Mouse (Mus musculus): ENCODE results near the gene Grin2c.

The Grin2c gene

DNA sequence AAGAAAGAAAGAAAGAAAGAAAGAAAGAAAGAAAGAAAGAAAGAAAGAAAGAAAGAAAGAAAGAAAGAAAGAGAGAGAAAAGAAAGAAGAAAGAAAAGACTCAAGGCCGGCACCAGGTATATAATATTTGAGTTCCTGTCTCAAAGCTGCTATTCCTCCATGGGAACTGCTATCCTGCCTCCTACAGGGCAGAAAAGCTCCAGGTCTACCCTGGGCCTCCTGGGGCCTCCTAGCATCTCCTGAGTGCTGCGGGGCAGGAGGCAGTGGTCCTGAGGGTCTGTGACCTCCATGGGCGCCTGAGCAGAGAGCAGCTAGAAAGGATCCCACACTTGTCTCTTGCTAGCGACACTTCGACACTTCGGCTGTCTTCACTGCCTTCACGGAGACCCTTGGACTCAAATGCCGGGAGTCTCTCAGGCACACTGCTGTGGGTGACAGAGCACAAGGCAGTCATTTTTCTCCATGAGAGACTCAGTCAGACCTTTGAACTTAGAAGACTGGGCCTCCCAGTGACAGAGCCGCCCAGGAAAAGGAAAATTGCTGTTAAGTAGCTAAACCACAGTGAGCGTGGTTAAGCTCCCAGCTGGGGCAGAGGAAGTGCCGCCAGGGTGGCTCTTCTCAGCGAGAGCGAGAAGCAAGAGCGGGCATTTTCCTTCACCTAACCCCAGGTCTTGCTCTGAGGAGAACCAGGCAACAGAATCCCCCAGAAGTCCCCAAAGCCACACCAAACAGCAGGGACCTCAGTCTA lies 35.7 kb downstream of the Grin2c start:
- no peak for DNase-seq (ENCODE audit: low spot score)

DNA sequence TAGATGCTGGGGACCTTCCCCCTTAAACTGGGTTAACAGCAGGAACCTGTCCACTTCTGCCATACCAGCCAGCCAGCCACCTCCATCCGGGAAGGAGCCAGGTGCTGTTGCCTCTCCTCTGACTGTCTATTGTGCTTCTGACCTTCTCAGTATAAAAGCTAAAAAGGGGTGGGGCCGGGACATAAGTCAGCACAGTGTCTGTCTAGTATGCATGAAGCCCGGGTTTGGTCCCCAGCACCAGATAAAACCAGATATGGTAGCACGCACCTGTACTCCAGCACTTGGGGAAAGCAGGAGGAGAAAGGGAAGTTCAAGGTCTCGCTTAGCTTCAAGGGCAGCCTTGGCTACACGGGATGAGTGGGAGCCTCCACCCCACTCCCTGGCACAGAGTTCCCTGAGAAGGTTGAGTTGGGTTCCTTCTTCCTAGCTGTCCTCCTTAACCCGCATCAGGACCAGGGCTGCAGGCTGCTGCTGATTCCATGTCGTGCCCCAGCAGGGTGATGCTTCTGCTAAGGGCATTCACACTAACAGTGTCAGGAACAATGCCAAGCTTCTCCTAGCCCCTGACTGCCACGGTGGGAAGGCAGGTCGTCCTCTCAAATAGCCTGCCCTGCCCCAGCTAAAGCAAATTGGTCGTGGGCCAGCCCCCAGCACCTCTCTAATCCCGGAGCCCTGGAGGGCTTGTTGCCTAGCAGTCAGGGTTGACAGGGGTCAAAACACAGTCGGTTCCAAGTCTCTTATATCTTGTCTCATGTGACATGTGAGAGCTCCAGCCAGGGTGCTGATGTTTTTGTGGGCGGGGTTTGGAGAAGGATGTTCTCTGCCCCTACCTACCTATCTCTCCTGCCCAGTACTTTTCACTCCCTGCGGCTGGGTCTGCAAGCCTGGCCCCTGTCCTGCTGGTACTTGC lies 37.8 kb downstream of the Grin2c start:
- no peak for DNase-seq (ENCODE audit: low spot score)

DNA sequence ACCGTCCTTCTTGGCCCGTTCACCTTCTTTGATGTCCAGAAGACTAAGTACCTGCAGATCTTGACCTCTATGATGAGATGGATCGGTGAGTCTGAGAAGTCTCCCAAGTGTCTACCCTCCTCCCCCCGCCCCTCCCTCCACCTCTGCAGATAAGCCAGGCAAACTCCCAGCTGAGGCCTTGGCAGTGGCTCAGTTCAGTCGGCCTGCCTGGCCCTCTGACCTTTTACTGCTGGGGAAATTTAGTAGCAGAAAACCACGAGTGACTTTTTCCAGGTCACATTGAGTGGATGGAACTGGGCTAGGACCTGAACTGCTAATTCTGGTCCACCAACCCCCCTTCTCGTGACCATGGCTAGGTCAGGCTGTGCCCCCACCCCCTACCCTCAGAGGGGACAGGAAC lies 38.6 kb downstream of the Grin2c start:
- DNase-seq (ENCODE audit: low spot score): no peak

DNA sequence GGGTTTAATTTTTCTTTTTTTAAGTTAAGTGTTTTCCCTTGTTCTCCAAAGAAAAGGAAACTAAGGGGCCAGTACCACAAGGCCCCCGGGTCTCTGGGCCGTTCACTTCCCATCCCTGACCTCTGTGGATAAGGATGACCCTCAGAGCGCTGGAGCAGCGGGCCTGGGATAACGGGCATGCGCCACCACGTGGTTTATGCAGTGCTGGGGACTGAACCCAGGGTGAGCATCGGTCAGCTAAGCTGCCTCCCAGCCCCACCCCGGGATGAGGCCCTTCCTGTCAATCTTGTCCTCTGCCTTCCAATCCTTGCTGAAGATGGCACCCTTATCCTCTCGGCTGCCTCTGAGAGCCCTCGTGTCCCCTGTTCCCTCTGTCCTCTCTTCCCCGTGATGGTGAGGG lies 39.4 kb downstream of the Grin2c start:
- no peak for DNase-seq (ENCODE audit: low spot score)

DNA sequence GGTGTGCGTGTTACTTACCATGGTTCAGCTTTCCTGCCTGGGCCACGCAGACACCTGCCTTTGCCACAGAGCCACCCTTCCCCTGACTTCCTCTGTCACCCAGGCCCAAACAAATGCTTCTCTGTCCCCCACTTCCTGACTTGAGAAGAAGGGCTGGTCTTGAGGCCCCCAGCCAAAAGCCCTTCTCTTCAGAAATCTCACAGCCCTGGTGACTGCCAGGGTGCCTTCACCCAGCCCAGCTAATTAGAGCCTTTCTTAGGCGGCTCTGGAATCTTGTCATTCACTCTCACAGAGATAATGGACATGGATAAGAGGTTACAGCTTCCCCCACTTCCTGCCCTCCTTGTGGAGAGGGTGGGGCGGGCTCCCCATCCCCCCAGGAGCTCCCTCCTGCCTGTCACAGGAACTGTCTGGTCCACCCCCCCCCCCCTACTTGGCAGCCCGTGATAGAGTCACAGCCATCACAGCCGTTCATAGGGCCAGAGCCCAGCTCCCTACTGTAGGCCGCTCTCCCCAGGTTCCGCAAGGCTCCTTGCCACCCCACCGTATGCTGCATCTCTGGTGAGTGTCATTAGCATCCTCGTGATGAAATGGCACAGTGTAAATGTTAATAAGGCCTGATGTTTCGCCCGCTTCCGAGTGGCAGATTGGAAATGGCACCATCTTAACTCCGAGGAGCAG lies 40.1 kb downstream of the Grin2c start:
- no peak for DNase-seq (ENCODE audit: low spot score)

DNA sequence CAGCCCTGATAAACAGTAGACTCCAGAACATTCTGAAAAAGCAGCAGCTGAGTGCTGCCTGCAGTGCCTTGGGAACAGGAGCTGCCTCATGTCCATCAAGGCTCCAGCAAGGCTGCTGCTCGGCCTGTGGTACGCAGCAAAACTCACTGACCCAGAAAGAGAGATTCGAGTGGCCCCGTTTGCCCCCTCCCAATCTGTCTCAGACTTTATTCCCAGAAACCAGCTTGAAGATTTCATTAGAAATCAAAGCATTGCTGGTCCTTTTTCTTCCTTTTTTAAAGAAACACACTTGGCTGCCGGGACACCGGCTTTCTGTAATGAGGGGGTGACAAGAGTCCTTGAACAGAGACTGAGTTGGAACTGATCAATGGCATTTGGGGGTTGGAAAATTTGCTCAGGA lies 41.7 kb downstream of the Grin2c start:
- DNase-seq (ENCODE audit: low spot score): no peak

DNA sequence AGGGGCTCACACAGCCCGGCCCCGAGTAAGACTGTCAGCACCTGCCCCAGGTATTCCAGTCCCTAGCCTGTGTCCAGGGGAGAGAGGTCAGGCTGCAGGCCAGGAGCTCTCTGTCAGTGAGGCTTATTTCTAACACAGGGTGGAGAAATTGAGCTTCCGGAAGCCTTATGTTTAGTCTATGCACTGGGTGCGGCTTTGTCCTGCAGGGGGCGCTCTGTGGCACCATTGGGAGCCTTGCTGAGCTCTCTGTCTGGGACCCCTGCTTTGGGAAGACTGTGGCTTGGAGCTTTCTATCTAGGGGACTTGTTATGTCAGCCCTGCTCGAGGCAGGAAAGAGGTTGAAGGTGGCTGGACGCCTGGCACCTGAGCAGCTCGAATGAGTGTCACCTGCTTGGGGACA lies 42.2 kb downstream of the Grin2c start:
- DNase-seq (ENCODE audit: low spot score): no peak

DNA sequence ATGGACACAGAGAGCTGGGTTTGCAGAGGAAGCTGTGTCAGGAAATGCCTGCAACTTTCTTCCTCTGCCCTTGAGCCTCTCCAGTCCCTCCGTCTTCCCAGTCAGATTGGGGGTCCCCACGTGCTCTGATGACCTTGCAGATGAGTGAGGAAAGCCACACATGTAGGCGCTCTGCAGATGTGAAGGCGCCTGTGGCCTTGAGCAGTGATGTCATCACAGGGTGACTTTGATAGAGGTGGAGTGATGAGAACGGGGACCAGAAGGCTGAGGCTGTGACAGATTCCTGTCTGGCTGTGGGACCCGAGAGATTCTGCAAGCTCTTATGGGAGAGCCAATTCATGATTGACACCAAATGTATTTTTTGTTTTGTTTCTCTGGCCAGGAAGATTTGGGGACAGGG lies 43.2 kb downstream of the Grin2c start:
- DNase-seq (ENCODE audit: low spot score): no peak

DNA sequence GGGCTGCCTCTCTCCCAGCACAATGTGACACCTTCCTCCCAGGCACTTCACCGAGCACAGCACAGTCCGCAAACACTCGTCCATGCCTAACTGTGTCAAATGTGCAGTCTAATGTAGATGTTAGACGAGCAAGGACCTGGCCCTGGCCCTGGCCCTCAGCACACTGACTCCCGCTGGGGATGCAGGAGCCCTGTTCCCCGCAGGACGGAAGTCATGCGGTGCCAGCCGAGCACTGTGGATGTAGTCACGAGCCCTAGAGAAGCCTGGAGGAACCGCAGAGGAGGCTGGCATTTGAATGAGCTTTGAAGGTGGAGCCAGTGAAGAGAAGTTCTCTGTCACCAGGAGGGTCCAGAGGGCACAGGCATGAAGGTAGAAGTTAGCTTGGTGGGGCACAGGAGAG lies 43.6 kb downstream of the Grin2c start:
- DNase-seq (ENCODE audit: low spot score): no peak

DNA sequence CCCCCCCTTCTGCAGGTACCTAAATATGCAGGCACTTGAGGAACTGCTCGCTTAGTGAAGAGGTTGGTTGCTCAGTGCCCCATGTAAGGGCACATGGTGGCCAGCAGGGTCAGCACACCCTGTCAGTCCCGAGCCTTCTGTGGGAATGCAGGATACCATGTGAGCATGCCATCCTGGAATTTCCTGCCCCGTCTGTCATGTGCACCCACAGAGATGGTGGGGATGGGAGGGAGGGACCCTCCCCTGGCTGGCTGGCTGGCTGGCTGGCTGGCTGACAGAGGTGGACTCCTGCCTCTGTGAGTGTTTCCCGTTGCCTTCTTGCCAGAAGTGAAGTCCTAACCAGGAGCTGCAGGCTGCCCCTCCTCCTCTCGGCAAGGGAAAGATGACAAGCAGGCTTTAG lies 44.5 kb downstream of the Grin2c start:
- DNase-seq (ENCODE audit: low spot score): no peak

DNA sequence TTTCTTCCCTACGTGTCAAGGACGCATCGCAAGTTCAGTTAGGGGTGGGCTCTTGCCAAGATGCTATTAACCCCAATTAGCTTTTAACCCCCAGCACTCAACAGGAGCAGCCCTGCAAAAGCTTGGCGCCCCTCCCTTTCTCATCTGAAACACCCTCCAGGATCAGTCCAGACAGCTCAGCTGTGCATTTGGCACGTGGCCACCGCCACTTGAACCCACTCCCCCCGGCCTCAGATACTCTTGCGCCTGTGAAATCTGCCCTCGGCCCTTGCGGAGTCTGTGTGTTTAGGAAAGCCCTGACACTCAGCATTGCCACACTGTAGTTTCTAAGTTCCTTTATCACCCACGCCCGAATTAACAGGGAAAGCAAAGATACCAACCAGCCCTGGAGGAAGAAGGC lies 45.0 kb downstream of the Grin2c start:
- DNase-seq (ENCODE audit: low spot score): no peak

DNA sequence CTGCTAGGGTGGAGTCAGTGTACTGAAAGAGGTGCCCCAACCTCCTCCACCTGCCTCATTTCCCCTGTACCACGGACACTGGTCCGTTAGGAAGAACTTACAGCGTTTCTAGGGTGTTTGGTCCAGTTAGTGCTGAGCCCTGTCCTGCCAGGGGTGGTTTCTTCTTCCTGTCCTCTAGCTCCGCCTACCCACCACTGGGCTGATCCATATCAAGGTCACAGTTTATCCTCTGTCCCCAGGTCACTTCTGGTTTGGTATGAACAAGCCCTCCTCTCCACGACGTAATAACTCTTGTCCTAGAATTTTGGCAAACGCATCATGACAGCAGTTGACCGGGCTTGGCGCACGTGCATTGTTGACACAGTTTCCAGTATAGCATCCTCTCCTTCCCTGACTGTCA lies 47.4 kb downstream of the Grin2c start:
- DNase-seq (ENCODE audit: low spot score): no peak

DNA sequence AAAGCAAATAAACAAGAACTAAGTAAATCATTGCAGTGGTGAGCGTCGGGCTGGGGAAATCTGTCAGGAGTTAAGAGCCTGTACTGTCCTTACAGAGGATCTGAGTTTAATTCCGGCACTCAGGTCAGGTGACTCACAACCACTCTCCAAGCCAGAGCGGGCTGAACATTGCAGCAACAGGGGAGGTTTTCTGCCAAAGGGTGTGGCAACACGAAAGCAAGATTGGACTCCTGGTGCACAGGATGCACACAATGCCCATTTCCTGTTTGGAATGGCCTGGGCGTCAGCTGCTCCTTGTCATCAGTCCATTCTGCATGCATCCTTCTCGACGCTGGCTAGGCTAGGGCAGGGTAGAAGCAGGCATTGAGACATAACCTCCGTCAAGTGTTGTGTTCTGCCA lies 47.8 kb downstream of the Grin2c start:
- no peak for DNase-seq (ENCODE audit: low spot score)

DNA sequence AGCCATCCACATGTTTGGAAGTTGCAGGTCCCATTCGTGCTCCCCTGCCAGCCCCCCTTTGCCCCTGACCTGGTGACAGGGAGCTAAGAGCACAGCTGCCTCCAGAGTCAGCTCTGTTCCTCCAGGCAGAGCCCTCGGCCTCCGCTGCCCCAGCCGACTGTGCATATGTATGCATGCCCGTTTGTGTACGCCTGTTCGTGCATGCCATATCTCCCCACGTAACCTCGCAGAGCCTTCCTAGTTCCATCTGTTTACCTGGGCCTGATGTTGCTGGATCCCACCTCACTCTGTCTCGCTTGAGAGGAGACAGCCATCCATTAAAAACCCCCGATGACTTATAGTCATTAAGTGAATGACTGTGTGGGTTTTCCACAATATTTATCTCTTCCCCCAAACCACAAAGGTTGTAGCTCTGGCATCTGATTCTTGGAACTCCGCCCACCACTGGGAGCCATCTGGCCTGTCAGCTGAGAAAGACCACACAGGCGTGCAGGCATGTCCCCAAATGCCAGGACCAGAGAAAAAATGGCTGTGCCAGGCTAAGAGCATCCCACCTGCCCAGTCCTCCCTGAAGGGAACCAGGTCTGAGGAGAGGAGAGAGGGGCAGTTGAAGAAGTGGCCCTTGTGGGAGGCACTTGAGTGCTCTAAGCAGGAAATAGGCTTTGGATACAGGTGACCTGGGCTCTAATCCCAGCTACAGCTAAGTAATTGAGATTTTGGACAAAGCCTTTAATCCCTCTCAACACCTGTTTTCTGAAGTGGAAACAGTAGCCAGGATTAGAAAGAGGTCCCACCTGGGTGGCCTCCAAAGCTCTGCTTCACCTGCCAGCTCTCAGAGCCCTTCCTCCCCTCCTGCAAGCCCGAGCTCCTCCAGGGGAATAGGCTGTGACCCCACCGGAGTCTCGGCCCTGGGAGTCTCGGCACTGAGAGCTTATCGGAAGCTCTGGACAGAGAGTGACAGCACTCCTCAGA lies 49.3 kb downstream of the Grin2c start:
- no peak for DNase-seq (ENCODE audit: low spot score)

DNA sequence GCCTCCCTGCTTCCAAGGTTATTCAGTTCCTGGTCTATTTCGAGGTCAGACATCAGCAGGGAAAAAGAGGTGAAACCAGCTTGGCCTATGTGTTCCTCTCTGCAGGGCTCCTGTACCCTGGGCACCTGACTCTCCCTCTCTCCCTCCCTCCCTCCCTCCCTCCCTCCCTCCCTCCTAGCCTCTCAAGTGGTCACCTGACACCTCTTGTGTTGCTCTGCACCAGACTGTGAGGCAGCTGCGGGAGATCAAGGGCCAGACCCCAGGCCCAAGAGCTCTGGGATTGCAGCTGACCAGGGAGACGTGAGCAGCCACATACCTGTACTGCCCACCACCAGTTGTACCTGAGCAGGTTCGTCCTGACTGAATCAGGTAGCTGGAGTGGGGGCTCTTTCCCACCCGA lies 51.9 kb downstream of the Grin2c start:
- DNase-seq (ENCODE audit: low spot score): no peak

DNA sequence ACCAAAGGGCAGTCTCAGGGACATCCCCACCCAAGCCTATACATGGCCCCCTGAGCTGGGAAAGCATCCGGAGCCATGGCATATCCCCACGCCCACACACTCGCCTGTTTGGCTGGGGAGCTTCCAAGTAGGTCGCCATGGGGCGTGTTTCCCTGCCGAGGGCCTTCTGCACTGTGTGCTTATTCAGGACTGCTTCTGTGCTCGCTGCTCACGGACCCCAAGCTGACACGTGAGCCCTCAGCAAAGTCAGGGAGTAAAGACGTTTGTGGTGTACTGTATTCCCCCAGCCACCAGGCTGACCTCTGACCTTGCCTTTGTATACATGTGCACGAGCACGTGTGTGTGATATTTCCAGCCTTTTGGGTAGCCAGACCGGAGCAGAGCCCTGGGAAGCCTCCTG lies 54.9 kb downstream of the Grin2c start:
- DNase-seq (ENCODE audit: low spot score): no peak

DNA sequence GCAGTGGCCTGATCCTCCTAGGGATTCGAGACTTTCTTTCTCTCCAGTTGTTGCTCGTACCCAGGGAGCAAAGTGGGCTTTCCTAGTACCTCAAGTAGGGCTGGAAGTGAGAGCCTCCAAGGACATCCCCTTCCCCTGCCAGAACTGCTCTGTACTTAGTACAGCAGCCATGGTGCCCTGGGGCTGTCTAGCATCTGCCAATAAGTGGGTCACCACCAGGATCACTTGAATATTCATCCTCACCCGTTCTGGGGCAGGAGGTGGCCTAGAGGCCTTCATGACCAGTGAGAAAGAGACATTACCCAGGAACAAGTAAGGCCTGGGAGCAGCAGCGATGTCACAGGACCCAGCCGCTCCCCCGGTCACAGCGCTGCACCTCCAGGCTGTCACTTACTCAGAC lies 57.1 kb downstream of the Grin2c start:
- no peak for DNase-seq (ENCODE audit: low spot score)

DNA sequence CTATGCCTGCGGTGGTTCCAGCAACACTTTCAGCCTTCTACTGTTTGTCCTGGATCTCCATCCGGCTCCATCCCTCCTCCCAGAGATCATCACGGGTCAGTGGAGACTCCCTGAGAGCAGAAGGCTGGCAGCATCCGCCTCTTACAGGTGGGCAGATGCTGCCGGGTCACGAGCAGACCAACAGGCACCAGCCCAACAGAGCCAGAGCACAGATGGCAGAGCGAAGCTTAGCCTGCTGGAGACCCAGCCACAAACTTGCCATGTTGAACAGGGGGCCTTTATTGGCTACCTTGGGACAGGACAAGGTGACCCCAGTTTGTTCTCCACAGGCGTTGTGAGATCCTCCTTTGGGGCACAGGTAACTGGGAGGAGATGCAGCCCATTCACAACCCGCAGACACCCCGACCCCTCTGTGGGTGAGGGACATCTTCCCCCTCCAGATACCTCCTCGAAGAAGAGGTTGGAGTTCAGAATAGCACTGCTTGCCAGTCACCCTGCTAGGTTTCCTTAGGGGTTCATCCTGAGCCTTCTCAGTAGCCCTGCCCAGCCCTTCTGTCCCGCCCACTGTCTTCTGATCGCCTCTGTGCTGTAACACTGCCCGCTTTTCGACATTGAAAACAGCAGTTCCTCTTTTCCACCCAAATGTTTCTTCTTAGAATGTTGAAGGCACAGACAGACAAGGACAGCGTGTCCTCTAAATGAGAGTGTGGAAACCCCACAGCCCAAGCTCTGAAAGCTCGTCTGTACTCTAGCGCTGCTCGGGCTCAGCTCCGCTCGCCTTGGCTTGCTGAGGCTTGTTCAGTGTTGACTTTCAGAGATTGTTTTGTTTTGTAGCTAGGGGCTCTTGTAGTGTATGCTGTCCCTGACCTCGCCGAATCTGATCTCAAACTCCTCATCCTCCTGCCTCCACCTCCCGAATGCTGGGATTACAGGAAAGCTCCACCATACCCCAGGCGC lies 58.0 kb downstream of the Grin2c start:
- no peak for DNase-seq (ENCODE audit: low spot score)

DNA sequence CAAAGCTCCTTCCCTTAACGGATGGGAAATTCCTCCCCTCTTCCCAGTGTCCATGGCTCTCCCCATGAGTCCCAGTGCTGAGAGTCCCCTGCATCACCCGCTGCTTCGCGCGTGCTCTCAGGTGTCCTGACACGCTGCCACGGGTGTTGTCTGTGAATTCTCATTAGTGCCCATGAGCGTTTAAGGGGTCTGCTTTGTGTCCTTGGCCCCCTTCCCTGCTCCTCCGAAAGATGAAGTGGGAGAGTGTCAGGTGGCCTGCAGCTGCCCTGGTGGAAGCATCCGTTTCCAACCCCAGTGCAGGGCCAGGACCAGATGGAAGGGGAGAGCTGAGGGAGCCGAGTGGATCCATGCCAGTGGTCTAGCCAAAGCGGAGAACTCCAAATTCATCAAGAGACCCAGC lies 58.9 kb downstream of the Grin2c start:
- DNase-seq (ENCODE audit: low spot score): no peak

DNA sequence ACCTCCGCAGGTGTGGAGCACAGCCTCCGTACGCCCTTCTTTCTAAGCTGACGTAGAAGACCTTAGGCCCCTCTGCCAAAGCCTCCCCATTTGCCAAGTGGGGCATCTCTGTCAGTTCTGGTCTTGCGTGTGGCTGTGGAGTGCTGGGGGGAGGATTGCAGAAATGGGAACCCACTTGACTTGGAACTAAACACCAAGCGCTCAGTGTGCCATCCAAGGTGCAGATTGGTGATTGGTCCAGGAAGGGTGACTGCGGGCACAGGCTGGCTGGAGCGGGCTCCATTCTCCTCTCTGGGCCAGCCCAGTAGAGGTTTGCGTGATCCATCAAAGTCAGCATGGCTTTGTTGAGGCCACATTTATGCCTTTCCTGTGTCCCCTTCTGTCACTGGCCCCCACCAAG lies 64.3 kb downstream of the Grin2c start:
- DNase-seq (ENCODE audit: low spot score): no peak

DNA sequence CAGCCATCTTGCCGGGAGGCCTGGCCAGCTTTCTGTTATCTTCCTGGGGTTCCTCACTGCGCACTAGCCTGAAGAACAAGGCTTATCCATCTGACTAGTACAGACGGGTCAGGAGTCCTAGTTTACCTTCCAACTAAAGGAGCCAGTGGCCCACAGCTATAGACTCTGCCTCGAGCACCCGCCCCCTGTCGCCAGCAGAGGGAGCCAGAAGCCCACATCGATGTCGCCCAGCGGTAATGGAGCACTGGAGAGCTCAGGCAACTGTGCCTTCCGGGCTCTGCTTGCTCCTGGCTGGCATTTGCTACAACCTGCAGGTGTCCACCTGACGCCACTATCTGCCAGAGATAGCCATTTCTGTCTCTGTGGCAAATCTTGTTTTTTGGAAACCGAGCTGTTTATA lies 64.7 kb downstream of the Grin2c start:
- no peak for DNase-seq (ENCODE audit: low spot score)
